Mouse (Mus musculus) limb, embryonic 14.5 days (tissue): Measurements from ENCODE around the gene Cplx3. TPM values are rescaled to one million over a fixed set of nuclear protein-coding genes. Genes with fewer than 3 reads are reported as not detected.

Experiments used
- ATAC-seq: fragments of 200-750 bp; cut with Nextera tagmentation; 2 replicates; pipeline ENCODE4 v1.8.0; 2017; ENCODE audit warnings: low read depth, moderate number of reproducible peaks, moderate TSS enrichment; ENCODE audit not compliant: low FRiP score
- DNase-seq: peaks from one replicate; pipeline ENCODE4 v3.0.0-alpha.2; 2015; ENCODE audit warnings: low spot score
- H3K27ac ChIP-seq: fragments of 300-500 bp; sonication (generic); replicated peaks from 2 replicates; pipeline ENCODE4 v1.5.1; 2014; ENCODE audit warnings: low read depth, mild to moderate bottlenecking, low read length, moderate library complexity, mixed read lengths
- H3K27me3 ChIP-seq: fragments of 300-500 bp; sonication (generic); 2 replicates; pipeline ENCODE4 v1.6.1; 2014; ENCODE audit warnings: low read length, mixed read lengths; ENCODE audit not compliant: control insufficient read depth, insufficient read depth
- H3K36me3 ChIP-seq: fragments of 300-500 bp; sonication (generic); 2 replicates; pipeline ENCODE4 v1.6.1; 2014; ENCODE audit warnings: mild to moderate bottlenecking, low read length, moderate library complexity, mixed read lengths; ENCODE audit not compliant: control insufficient read depth, insufficient read depth
- H3K4me1 ChIP-seq: fragments of 300-500 bp; sonication (generic); 2 replicates; pipeline ENCODE4 v1.6.1; 2014; ENCODE audit warnings: antibody characterized with exemption, low read length, mixed read lengths; ENCODE audit not compliant: control insufficient read depth, insufficient read depth
- H3K4me2 ChIP-seq: fragments of 300-500 bp; sonication (generic); replicated peaks from 2 replicates; pipeline ENCODE4 v1.6.1; 2014; ENCODE audit warnings: low read depth, mild to moderate bottlenecking, low read length, moderate library complexity; ENCODE audit not compliant: severe bottlenecking
- H3K4me3 ChIP-seq: fragments of 300-500 bp; sonication (generic); replicated peaks from 2 replicates; pipeline ENCODE4 v1.5.1; 2014; ENCODE audit warnings: low read length
- H3K9ac ChIP-seq: fragments of 300-500 bp; sonication (generic); 2 replicates; pipeline ENCODE4 v1.6.1; 2014; ENCODE audit warnings: mild to moderate bottlenecking, low read depth, low read length, moderate library complexity; ENCODE audit not compliant: severe bottlenecking
- H3K9me3 ChIP-seq: fragments of 300-500 bp; sonication (generic); 2 replicates; pipeline ENCODE4 v1.6.1; 2016; ENCODE audit warnings: low read length; ENCODE audit not compliant: control insufficient read depth
- POLR2A ChIP-seq: fragments of 200-500 bp; IDR thresholded peaks from 2 replicates; pipeline ENCODE4 v1.8.0; 2012; ENCODE audit warnings: inconsistent platforms, mild to moderate bottlenecking, moderate library complexity, borderline replicate concordance; ENCODE audit not compliant: insufficient read depth, insufficient read length; ENCODE audit errors: extremely low read depth
- WGBS: fragments of 180-500 bp; shearing (Covaris S2); extraction: QIAGEN DNeasy Blood & Tissue Kit; methylation state at CpG from one replicate; pipeline ENCODE4 v1.1.7; 2014; 5-methylcytosine and 5-hydroxymethylcytosine counted together
- polyA plus RNA-seq, 2 experiments: library from polyadenylated mRNA; depleted of rRNA in 1 of 2; stranded (reverse) in 1 of 2; unstranded in 1 of 2; fragments of >200 nt; fragmentation: Nextera tagmentation in 1 of 2; extraction: Ambion mirVana in 1 of 2; gene quantifications; 2 replicates each; pipeline versions ENCODE4 v1.2.1 to v1.2.3; 2012 to 2014

Gene Cplx3
- polyA plus RNA-seq, 2 experiments = not detected

DNA sequence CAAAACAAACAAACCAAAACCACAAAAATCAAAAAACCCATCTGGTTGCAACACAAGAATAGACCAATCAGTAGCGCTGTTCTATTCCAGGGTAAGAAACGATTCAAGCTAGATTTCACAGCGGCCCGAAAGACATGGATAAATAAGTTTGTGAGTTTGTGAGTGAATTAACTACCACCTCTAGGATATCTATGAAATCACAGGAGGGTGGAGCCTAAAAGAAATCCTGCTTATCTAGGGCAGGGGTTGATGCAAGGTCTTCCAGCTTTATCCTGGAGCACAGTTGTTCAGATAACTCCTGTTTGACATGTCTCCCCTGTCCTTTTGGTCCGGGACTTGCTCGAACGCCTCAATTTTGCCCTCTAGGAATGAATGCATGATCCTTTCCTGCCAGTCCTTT lies 45.8 kb downstream of the Cplx3 start:
- Histone ChIP-seq H3K27ac (no peak overlapping the region), H3K27me3 (no peaks in the 10 kb centered on the region), H3K9ac (peak overlapping the region; percentile 66; the same call in 1 of the 2 replicates), H3K4me1 (peaks cover 16% of the 10 kb centered on the region), H3K9me3 (no peaks in the 10 kb centered on the region), H3K4me2 (peak overlapping the region; percentile 87), H3K4me3 (peak overlapping the region; percentile 69), H3K36me3 (no peaks in the 10 kb centered on the region)
- no peak for TF ChIP-seq POLR2A
- no peak for DNase-seq
- WGBS = 30% methylated on average over 7 of the region's 7 CpGs
- ATAC-seq = no peak

DNA sequence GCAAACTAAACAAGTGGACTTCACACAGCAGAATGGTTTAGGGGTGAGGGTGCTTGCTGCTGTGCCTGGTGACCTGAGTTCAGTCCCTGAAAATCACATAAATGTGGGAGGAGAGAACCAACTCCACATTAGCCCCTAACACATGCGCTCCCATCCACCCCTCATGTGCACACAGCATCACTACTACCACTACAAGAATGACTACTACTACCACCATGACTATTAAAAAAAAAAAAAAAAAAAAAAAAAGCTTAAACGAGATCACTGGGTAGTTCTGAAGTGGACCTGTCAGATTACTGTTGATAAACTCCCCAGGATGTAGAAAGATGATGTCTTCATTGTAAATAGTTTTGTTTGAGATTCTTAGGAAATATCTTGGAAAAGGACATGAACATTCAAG lies 46.5 kb downstream of the Cplx3 start:
- H3K4me2 ChIP-seq = no peak overlapping the region
- whole genome bisulfite sequencing = 84% methylated on average over 2 of the region's 2 CpGs
- no peak for TF ChIP-seq POLR2A

DNA sequence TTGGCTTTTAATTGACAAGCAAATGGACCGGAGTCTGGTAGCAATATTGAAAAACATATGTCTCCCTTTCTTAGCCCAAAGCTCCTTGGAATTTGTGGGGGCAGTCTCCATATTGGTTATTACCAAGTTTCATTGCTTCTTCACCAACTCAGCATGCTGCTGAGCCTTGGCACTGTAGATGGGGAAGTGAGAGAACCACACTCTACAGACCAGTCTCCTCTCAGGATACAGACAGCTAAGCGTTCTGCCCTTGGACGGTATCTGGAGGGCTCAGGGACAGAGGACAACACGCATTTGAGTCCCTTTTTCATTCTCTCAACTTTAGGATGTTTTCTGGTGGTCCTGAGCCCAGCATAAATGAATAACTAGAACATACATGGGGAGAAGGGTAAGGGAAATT lies 47.5 kb downstream of the Cplx3 start:
- DNase-seq (no peak), ATAC-seq (no peak)
- 83% methylated on average over 4 of the region's 4 CpGs for WGBS
- Histone ChIP-seq H3K27ac (no peak overlapping the region), H3K9ac (no peak overlapping the region), H3K9me3 (no peaks in the 10 kb centered on the region), H3K4me3 (no peak overlapping the region), H3K27me3 (no peaks in the 10 kb centered on the region), H3K4me2 (no peak overlapping the region), H3K36me3 (no peaks in the 10 kb centered on the region), H3K4me1 (peaks cover 16% of the 10 kb centered on the region)
- TF ChIP-seq POLR2A = no peak

More for the DNA sequence above, 46.5 kb downstream of the Cplx3 start:
- Histone ChIP-seq H3K36me3 (no peaks in the 10 kb centered on the region), H3K27me3 (no peaks in the 10 kb centered on the region), H3K4me1 (peaks cover 16% of the 10 kb centered on the region), H3K27ac (no peak overlapping the region), H3K4me3 (no peak overlapping the region), H3K9ac (no peak overlapping the region), H3K9me3 (no peaks in the 10 kb centered on the region)
- DNase-seq (no peak), ATAC-seq (no peak)

DNA sequence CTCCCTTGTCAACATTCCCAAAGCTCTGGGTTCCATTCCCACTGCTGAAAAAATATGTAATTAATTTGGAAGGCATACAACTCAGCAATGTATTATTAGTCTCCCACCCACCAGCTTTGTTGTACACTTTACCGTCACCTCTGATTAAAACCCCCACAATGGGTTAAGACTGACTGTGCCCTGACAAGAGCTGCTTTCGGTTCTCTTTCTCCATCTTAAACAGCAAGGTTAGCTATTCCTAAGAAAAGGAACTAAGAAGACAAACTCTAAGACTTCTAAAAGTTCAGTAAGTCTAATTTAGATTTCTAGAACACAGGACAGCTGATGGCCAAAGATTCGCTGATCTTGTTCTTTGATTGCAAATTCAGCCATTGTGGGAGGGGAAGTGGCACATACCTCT lies 48.9 kb downstream of the Cplx3 start:
- Histone ChIP-seq H3K9me3 (no peaks in the 10 kb centered on the region), H3K4me1 (peaks cover 11% of the 10 kb centered on the region), H3K27ac (no peak overlapping the region), H3K9ac (no peak overlapping the region), H3K4me2 (no peak overlapping the region), H3K27me3 (no peaks in the 10 kb centered on the region), H3K4me3 (no peak overlapping the region), H3K36me3 (no peaks in the 10 kb centered on the region)
- no peak for TF ChIP-seq POLR2A
- DNase-seq (no peak), ATAC-seq (no peak)
- 76% methylated on average over 3 of the region's 3 CpGs for WGBS

DNA sequence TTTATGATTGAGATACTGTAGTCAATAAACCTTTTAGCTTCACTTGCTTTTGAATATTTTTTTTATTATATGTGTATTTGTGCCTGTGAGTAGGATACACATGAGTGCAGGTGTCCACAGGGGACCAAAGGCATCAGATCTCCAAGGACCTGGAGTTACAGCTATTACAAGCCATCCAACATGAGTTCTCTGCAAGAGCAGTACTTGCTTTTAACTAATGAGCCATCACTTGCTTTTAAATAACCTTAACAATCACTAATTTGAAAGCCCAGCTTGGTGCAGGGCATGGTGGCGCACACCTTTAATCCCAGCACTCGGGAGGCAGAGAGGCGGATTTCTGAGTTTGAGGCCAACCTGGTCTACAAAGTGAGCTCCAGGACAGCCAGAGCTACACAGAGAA lies 51.3 kb downstream of the Cplx3 start:
- ATAC-seq = no peak
- H3K9me3 ChIP-seq = no peaks in the 10 kb centered on the region
- DNase-seq = no peak
- WGBS = 44% methylated on average over 3 of the region's 3 CpGs
- no peak overlapping the region for H3K9ac ChIP-seq
- H3K4me3 ChIP-seq = no peak overlapping the region
- H3K27me3 ChIP-seq = no peaks in the 10 kb centered on the region
- peaks cover 6% of the 10 kb centered on the region for H3K36me3 ChIP-seq
- peaks cover 6% of the 10 kb centered on the region; the same call in 1 of the 2 replicates for H3K4me1 ChIP-seq
- H3K4me2 ChIP-seq = no peak overlapping the region
- no peak for TF ChIP-seq POLR2A
- H3K27ac ChIP-seq = no peak overlapping the region

DNA sequence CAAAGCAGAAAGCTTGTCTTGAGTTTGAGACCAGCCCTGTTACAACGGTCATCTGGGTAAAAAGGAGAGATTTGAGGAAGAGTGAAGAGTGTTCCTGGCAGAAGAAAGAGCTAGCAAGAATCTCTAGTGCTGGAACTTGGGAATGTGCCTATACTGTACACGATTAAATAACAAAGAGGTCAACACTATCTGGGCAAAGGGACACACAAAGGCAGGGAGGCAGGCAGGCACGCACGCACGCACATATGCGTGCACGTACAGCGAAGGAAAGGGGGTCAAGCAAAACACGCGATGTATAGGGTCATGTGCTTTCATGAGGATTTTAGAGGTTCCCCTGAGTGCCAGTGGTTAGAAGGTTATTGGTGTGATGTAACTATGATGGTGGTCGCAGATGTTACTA lies 53.0 kb downstream of the Cplx3 start:
- TF ChIP-seq POLR2A = no peak
- H3K4me3 ChIP-seq = no peak overlapping the region
- 75% methylated on average over 11 of the region's 11 CpGs for WGBS
- ATAC-seq = no peak
- H3K4me2 ChIP-seq = no peak overlapping the region
- no peak overlapping the region for H3K9ac ChIP-seq
- H3K27me3 ChIP-seq = no peaks in the 10 kb centered on the region
- peaks cover 21% of the 10 kb centered on the region for H3K36me3 ChIP-seq
- H3K27ac ChIP-seq = no peak overlapping the region
- peaks cover 6% of the 10 kb centered on the region; the same call in 1 of the 2 replicates for H3K4me1 ChIP-seq
- no peaks in the 10 kb centered on the region for H3K9me3 ChIP-seq
- DNase-seq = no peak
